Mouse (Mus musculus): Measurements from ENCODE around the gene Gm11099. TPM values are rescaled to one million over a fixed set of nuclear protein-coding genes. Genes with fewer than 3 reads are reported as not detected.

The Gm11099 gene
- polyA plus RNA-seq, 1 experiment from 2014 or later: not detected

GRCm38 (mm10) chr2:58912339-58912738, 53.1 kb downstream of the Gm11099 start:
- Histone ChIP-seq H3K9ac (no peak overlapping the region), H3K36me3 (no peaks in the 10 kb centered on the region), H3K4me3 (no peak overlapping the region), H3K27ac (no peak overlapping the region), H3K4me2 (no peak overlapping the region), H3K4me1 (replicated peaks) (peaks cover 7% of the 10 kb centered on the region), H3K9me3 (replicated peaks) (no peaks in the 10 kb centered on the region), H3K27me3 (no peaks in the 10 kb centered on the region)
- 93% methylated on average over 9 of the region's 9 CpGs for WGBS
- ATAC-seq (replicated peaks; ENCODE audit: insufficient number of reproducible peaks, insufficient read depth, low FRiP score, low read depth): no peak

- Histone ChIP-seq H3K9ac (no peak overlapping the region), H3K27me3 (no peaks in the 10 kb centered on the region), H3K9me3 (replicated peaks) (no peaks in the 10 kb centered on the region), H3K4me1 (replicated peaks) (no peaks in the 10 kb centered on the region), H3K36me3 (no peaks in the 10 kb centered on the region), H3K4me3 (no peak overlapping the region), H3K4me2 (no peak overlapping the region), H3K27ac (no peak overlapping the region)
- ATAC-seq (replicated peaks; ENCODE audit: insufficient number of reproducible peaks, insufficient read depth, low FRiP score, low read depth): no peak
- 52% methylated on average over 4 of the region's 4 CpGs for WGBS
These were observed 59.1 kb downstream of the Gm11099 start for GRCm38 (mm10) chr2:58918351-58918750.

- H3K27me3 ChIP-seq: no peaks in the 10 kb centered on the region
- no peaks in the 10 kb centered on the region for H3K9me3 ChIP-seq (replicated peaks)
- no peaks in the 10 kb centered on the region for H3K36me3 ChIP-seq
- H3K27ac ChIP-seq: no peak overlapping the region
- H3K9ac ChIP-seq: no peak overlapping the region
- H3K4me1 ChIP-seq (replicated peaks): no peaks in the 10 kb centered on the region
- no peak overlapping the region for H3K4me3 ChIP-seq
- 91% methylated on average over 2 of the region's 2 CpGs for WGBS
- H3K4me2 ChIP-seq: no peak overlapping the region
- ATAC-seq (replicated peaks; ENCODE audit: insufficient number of reproducible peaks, insufficient read depth, low FRiP score, low read depth): no peak
These were observed 66.3 kb downstream of the Gm11099 start for GRCm38 (mm10) chr2:58925551-58925950.

GRCm38 (mm10) chr2:58941361-58941760, 82.1 kb downstream of the Gm11099 start:
- Histone ChIP-seq H3K9ac (no peak overlapping the region), H3K4me1 (replicated peaks) (no peaks in the 10 kb centered on the region), H3K9me3 (replicated peaks) (no peaks in the 10 kb centered on the region), H3K4me3 (no peak overlapping the region), H3K27me3 (no peaks in the 10 kb centered on the region), H3K4me2 (no peak overlapping the region), H3K36me3 (no peaks in the 10 kb centered on the region), H3K27ac (no peak overlapping the region)
- no peak for ATAC-seq (replicated peaks; ENCODE audit: insufficient number of reproducible peaks, insufficient read depth, low FRiP score, low read depth)
- WGBS: 65% methylated on average over 4 of the region's 4 CpGs

- Histone ChIP-seq H3K9me3 (replicated peaks) (no peaks in the 10 kb centered on the region), H3K27me3 (no peaks in the 10 kb centered on the region), H3K4me3 (no peak overlapping the region), H3K27ac (no peak overlapping the region), H3K4me2 (no peak overlapping the region), H3K4me1 (replicated peaks) (no peaks in the 10 kb centered on the region), H3K9ac (no peak overlapping the region), H3K36me3 (no peaks in the 10 kb centered on the region)
- WGBS: 75% methylated on average over 7 of the region's 7 CpGs
- ATAC-seq (replicated peaks; ENCODE audit: insufficient number of reproducible peaks, insufficient read depth, low FRiP score, low read depth): no peak
These were observed 89.6 kb downstream of the Gm11099 start for GRCm38 (mm10) chr2:58948796-58949195.

- no peaks in the 10 kb centered on the region for H3K27me3 ChIP-seq
- H3K9me3 ChIP-seq (replicated peaks): no peaks in the 10 kb centered on the region
- WGBS: 84% methylated on average over 3 of the region's 3 CpGs
- H3K4me1 ChIP-seq (replicated peaks): no peaks in the 10 kb centered on the region
- no peak overlapping the region for H3K9ac ChIP-seq
- no peak for ATAC-seq (replicated peaks; ENCODE audit: insufficient number of reproducible peaks, insufficient read depth, low FRiP score, low read depth)
- no peak overlapping the region for H3K4me2 ChIP-seq
- no peak overlapping the region for H3K27ac ChIP-seq
- no peak overlapping the region for H3K4me3 ChIP-seq
- H3K36me3 ChIP-seq: no peaks in the 10 kb centered on the region
These were observed 92.9 kb downstream of the Gm11099 start for GRCm38 (mm10) chr2:58952101-58952500.

- Histone ChIP-seq H3K4me1 (replicated peaks) (no peaks in the 10 kb centered on the region), H3K9me3 (replicated peaks) (no peaks in the 10 kb centered on the region), H3K4me3 (no peak overlapping the region), H3K4me2 (no peak overlapping the region), H3K27me3 (no peaks in the 10 kb centered on the region), H3K27ac (no peak overlapping the region), H3K9ac (no peak overlapping the region), H3K36me3 (no peaks in the 10 kb centered on the region)
- ATAC-seq (replicated peaks; ENCODE audit: insufficient number of reproducible peaks, insufficient read depth, low FRiP score, low read depth): no peak
- 80% methylated on average over 2 of the region's 2 CpGs for WGBS
These were observed 97.1 kb downstream of the Gm11099 start for GRCm38 (mm10) chr2:58956351-58956750.

- H3K4me3 ChIP-seq: no peak overlapping the region
- no peaks in the 10 kb centered on the region for H3K4me1 ChIP-seq (replicated peaks)
- no peak for ATAC-seq (replicated peaks; ENCODE audit: insufficient number of reproducible peaks, insufficient read depth, low FRiP score, low read depth)
- no peaks in the 10 kb centered on the region for H3K36me3 ChIP-seq
- no peak overlapping the region for H3K27ac ChIP-seq
- H3K9ac ChIP-seq: no peak overlapping the region
- 56% methylated on average over 2 of the region's 2 CpGs for WGBS
- no peak overlapping the region for H3K4me2 ChIP-seq
- H3K27me3 ChIP-seq: no peaks in the 10 kb centered on the region
- H3K9me3 ChIP-seq (replicated peaks): no peaks in the 10 kb centered on the region
These were observed 97.6 kb downstream of the Gm11099 start for GRCm38 (mm10) chr2:58956770-58957300.
